Mouse (Mus musculus) erythroblast, embryonic 14.5 days (primary cell): ENCODE measurements around the gene Fam107b.

Source experiments
- GATA1 ChIP-seq: IDR thresholded peaks from 2 replicates; pipeline ENCODE4 v1.6.1; 2012; ENCODE audit warnings: low read length, inconsistent platforms, mixed read lengths
- TAL1 ChIP-seq: IDR thresholded peaks from 3 replicates; pipeline ENCODE4 v1.6.1; 2012; ENCODE audit warnings: low read length, inconsistent platforms, mixed read lengths

- TF ChIP-seq TAL1 (no peak), GATA1 (no peak)
Observed at GRCm38 (mm10) chr2:3810321-3810720, 240.0 kb downstream of the Fam107b start.
